Mouse (Mus musculus) brain, embryonic 18.5 days (tissue): Measurements from ENCODE around the gene Fbxo44.
"Not testable (repeated sequence)": the region's sequence is repeated elsewhere in the genome, so short reads cannot be mapped to it uniquely, and the experiment has no call there.

ENCODE experiments used
- DNase-seq: peaks from one replicate; pipeline ENCODE4 v3.0.0-alpha.2; 2012; ENCODE audit warnings: low read depth, low spot score

The Fbxo44 gene

GRCm38 (mm10) chr4:148160436-148161390, at the start of gene Fbxo44, which contains the start of gene Fbxo2:
Fbxo44 (minus strand) TSS chr4:148160482.
Fbxo2 (plus strand) TSS chr4:148160621.
- no peak for DNase-seq

GRCm38 (mm10) chr4:148204873-148205232, 44.6 kb upstream of the Fbxo44 start:
- DNase-seq = no peak

- DNase-seq = no peak
Measured at GRCm38 (mm10) chr4:148204061-148204872, 44.0 kb upstream of the Fbxo44 start.

- no peak for DNase-seq
Measured at GRCm38 (mm10) chr4:148203557-148203956, 43.3 kb upstream of the Fbxo44 start.

- no peak for DNase-seq
Measured at GRCm38 (mm10) chr4:148198721-148199120, 38.4 kb upstream of the Fbxo44 start.

- DNase-seq = no peak
Measured at GRCm38 (mm10) chr4:148194400-148194799, 34.1 kb upstream of the Fbxo44 start.

GRCm38 (mm10) chr4:148192707-148193245, 32.5 kb upstream of the Fbxo44 start:
- DNase-seq = no peak

GRCm38 (mm10) chr4:148188767-148189166, 28.5 kb upstream of the Fbxo44 start:
- DNase-seq = not testable (repeated sequence)

GRCm38 (mm10) chr4:148185819-148186218, 25.5 kb upstream of the Fbxo44 start:
- no peak for DNase-seq

GRCm38 (mm10) chr4:148184564-148184963, 24.3 kb upstream of the Fbxo44 start:
- DNase-seq = no peak

GRCm38 (mm10) chr4:148182363-148182762, 22.1 kb upstream of the Fbxo44 start:
- DNase-seq = no peak

- DNase-seq = no peak
Measured at GRCm38 (mm10) chr4:148181483-148181882, 21.2 kb upstream of the Fbxo44 start.

GRCm38 (mm10) chr4:148177716-148178115, 17.4 kb upstream of the Fbxo44 start:
- DNase-seq = no peak

- DNase-seq = not testable (repeated sequence)
Measured at GRCm38 (mm10) chr4:148176603-148177002, 16.3 kb upstream of the Fbxo44 start.

GRCm38 (mm10) chr4:148174495-148174862, 14.2 kb upstream of the Fbxo44 start:
- no peak for DNase-seq

- no peak for DNase-seq
Measured at GRCm38 (mm10) chr4:148173811-148174494, 13.7 kb upstream of the Fbxo44 start.

- no peak for DNase-seq
Measured at GRCm38 (mm10) chr4:148171261-148171660, 11.0 kb upstream of the Fbxo44 start.

- no peak for DNase-seq
Measured at GRCm38 (mm10) chr4:148170842-148171241, 10.6 kb upstream of the Fbxo44 start.

- no peak for DNase-seq
Measured at GRCm38 (mm10) chr4:148169586-148169985, 9.3 kb upstream of the Fbxo44 start.

- DNase-seq = no peak
Measured at GRCm38 (mm10) chr4:148168287-148168686, 8.0 kb upstream of the Fbxo44 start.

GRCm38 (mm10) chr4:148166986-148167385, 6.7 kb upstream of the Fbxo44 start:
- DNase-seq = no peak

- no peak for DNase-seq
Measured at GRCm38 (mm10) chr4:148166431-148166830, 6.1 kb upstream of the Fbxo44 start.
